In genomic region chr5:72844776-72845495, GRCm38 (mm10) we compare ENCODE assay signal across 24 mouse cellular contexts. TPM values are rescaled to one million over a fixed set of nuclear protein-coding genes. Genes with fewer than 3 reads are reported as not detected.
DNase-seq lines count a peak whose midpoint lies in the region; ATAC-seq and TF ChIP-seq lines count a peak whose summit lies in the region.
"Had no signal": no experiment of that assay in that cellular context is flagged by ENCODE, and none has a peak within 500 bp of the region (broad histone marks: within the 10 kb centered on the region; RNA-seq: fewer than 3 reads in every experiment).

No protein-coding gene starts in this region.

- 60% methylated on average over 7 of the region's 7 CpGs for WGBS in heart, embryonic 16.5 days
- 40% methylated on average over 7 of the region's 7 CpGs for WGBS in lung, embryonic 16.5 days
- 45% methylated on average over 7 of the region's 7 CpGs for WGBS in intestine, embryonic 15.5 days

- no peak for DNase-seq in heart, postnatal 14 days
- DNase-seq in lung, postnatal 10 days, result no peak
- DNase-seq in CH12.LX (ENCODE audit: extremely low read depth), result no peak
- no peak for DNase-seq in gastrocnemius, postnatal 10 days
- no peak for DNase-seq in Muller cell, postnatal 12 days (ENCODE audit: inconsistent ontology term)
- DNase-seq: adrenal gland, postnatal 14 days; cerebellum, adult 2 months; cerebellum, postnatal 25 days; gastrocnemius, postnatal 14 days; kidney, adult 2 months; kidney, postnatal 25 days; layer of hippocampus, postnatal 36 days; lung, adult 18-20 months had no signal

- no peak for TF ChIP-seq CTCF in CH12.LX (conservative IDR thresholded peaks at IDR 0.05 in 1 of 2, IDR thresholded peaks at IDR 0.05 in 1 of 2; ENCODE audit: low read depth in 2 of 2, low read length in 2 of 2)

- no peak; the same call in 1 of the 2 replicates for TF ChIP-seq RAD21 in CH12.LX (IDR thresholded peaks at IDR 0.05; ENCODE audit: low read depth, low read length)

- H3K27ac ChIP-seq in heart, embryonic 16.5 days (ENCODE audit: low read length), result peak overlapping the region; percentile 0; the same call in 1 of the 2 replicates
- 0 out of 2 replicates have a peak overlapping the region, but pooled peaks have one; percentile 13 for H3K27ac ChIP-seq in lung, embryonic 16.5 days (ENCODE audit: low read length)
- peak overlapping the region; percentile 7; the same call in 1 of the 2 replicates for H3K27ac ChIP-seq in CH12.LX (ENCODE audit: insufficient read depth, low read depth)
- peak overlapping the region; percentile 22; the same call in 1 of the 2 replicates for H3K27ac ChIP-seq in intestine, embryonic 15.5 days
- H3K27ac ChIP-seq: embryonic facial prominence, embryonic 12.5 days; forebrain, embryonic 13.5 days; liver, embryonic 12.5 days; midbrain, embryonic 15.5 days had no signal

- no peak for TF ChIP-seq POLR2A in CH12.LX (IDR thresholded peaks at IDR 0.05; ENCODE audit: low read depth, low read length)

- peaks cover 2% of the 10 kb centered on the region; the same call in 1 of the 2 replicates for H3K9me3 ChIP-seq in heart, embryonic 16.5 days (replicated peaks; ENCODE audit: control insufficient read depth, low read length)
- H3K9me3 ChIP-seq in lung, embryonic 16.5 days (ENCODE audit: control insufficient read depth, low read length), result no peaks in the 10 kb centered on the region
- peaks cover 10% of the 10 kb centered on the region for H3K9me3 ChIP-seq in CH12.LX (replicated peaks; ENCODE audit: low read length)
- H3K9me3 ChIP-seq in intestine, embryonic 15.5 days, result no peaks in the 10 kb centered on the region
- H3K9me3 ChIP-seq: embryonic facial prominence, embryonic 12.5 days; liver, embryonic 12.5 days; midbrain, embryonic 15.5 days; stomach, embryonic 15.5 days had no signal

- dilution Hi-C loops in CH12.LX (cut with MboI; ENCODE audit: extremely low pct_ligation_motif_present, extremely low pct_unique_long_range_greater_than_20kb, low sequenced_read_pairs), result no loop called here

- no peaks in the 10 kb centered on the region for H3K36me3 ChIP-seq in heart, embryonic 16.5 days (ENCODE audit: control insufficient read depth, insufficient read depth)
- no peaks in the 10 kb centered on the region for H3K36me3 ChIP-seq in lung, embryonic 16.5 days (ENCODE audit: control insufficient read depth, insufficient read depth, low read length)
- peaks cover 0 to 29% of the 10 kb centered on the region in 2 experiments for H3K36me3 ChIP-seq in CH12.LX (replicated peaks in 1 of 2; ENCODE audit: control insufficient read depth in 1 of 2, insufficient read depth in 1 of 2, low read length in 1 of 2)
- 0 out of 2 replicates have a peak, but pooled peaks cover 3% of the 10 kb centered on the region for H3K36me3 ChIP-seq in intestine, embryonic 15.5 days
- H3K36me3 ChIP-seq: embryonic facial prominence, embryonic 12.5 days; liver, embryonic 12.5 days; midbrain, embryonic 15.5 days; neural tube, embryonic 13.5 days; stomach, embryonic 15.5 days had no signal

- H3K9ac ChIP-seq in heart, embryonic 16.5 days (ENCODE audit: low read length), result no peak overlapping the region
- no peak overlapping the region for H3K9ac ChIP-seq in lung, embryonic 16.5 days (ENCODE audit: low read length)
- H3K9ac ChIP-seq in CH12.LX (ENCODE audit: insufficient read depth, low read depth), result no peak overlapping the region
- H3K9ac ChIP-seq in intestine, embryonic 15.5 days, result no peak overlapping the region
- H3K9ac ChIP-seq: embryonic facial prominence, embryonic 12.5 days; forebrain, embryonic 13.5 days; liver, embryonic 12.5 days; midbrain, embryonic 15.5 days; neural tube, embryonic 13.5 days; stomach, embryonic 15.5 days had no signal

- no peak for TF ChIP-seq EP300 in CH12.LX (IDR thresholded peaks at IDR 0.05; ENCODE audit: low read length)

- no peak for ATAC-seq in heart, embryonic 16.5 days (replicated peaks; ENCODE audit: extremely low read depth, insufficient read depth, low FRiP score)
- no peak; the same call in 1 of the 2 replicates for ATAC-seq in lung, embryonic 16.5 days (ENCODE audit: low read depth)
- ATAC-seq in intestine, embryonic 15.5 days, result 0 out of 2 replicates have a peak, but pooled peaks have one; percentile 29
- ATAC-seq: liver, embryonic 12.5 days; midbrain, embryonic 15.5 days had no signal

- H3K79me2 ChIP-seq in CH12.LX (replicated peaks; ENCODE audit: control insufficient read depth, extremely low read depth, insufficient read depth, poor library complexity, severe bottlenecking), result no peaks in the 10 kb centered on the region; the same call in none of the 2 replicates

- no peak overlapping the region for H3K4me3 ChIP-seq in heart, embryonic 16.5 days (ENCODE audit: low read length)
- no peak overlapping the region for H3K4me3 ChIP-seq in lung, embryonic 16.5 days (ENCODE audit: low read length)
- no peak overlapping the region for H3K4me3 ChIP-seq in CH12.LX (replicated peaks in 1 of 3; ENCODE audit: low read depth in 2 of 3, low read length in 2 of 3, poor library complexity in 1 of 3)
- H3K4me3 ChIP-seq in intestine, embryonic 15.5 days (replicated peaks), result no peak overlapping the region
- H3K4me3 ChIP-seq: embryonic facial prominence, embryonic 12.5 days; erythroblast, embryonic 14.5 days; forebrain, embryonic 13.5 days; liver, embryonic 12.5 days; midbrain, embryonic 15.5 days; myocyte; neural tube, embryonic 13.5 days; stomach, embryonic 15.5 days had no signal

- no peaks in the 10 kb centered on the region for H3K27me3 ChIP-seq in heart, embryonic 16.5 days (ENCODE audit: control insufficient read depth, insufficient read depth, low read length)
- H3K27me3 ChIP-seq in lung, embryonic 16.5 days (ENCODE audit: control insufficient read depth, insufficient read depth, low read depth, low read length), result no peaks in the 10 kb centered on the region
- H3K27me3 ChIP-seq in CH12.LX (replicated peaks), result no peaks in the 10 kb centered on the region
- H3K27me3 ChIP-seq in intestine, embryonic 15.5 days (replicated peaks), result no peaks in the 10 kb centered on the region
- H3K27me3 ChIP-seq: embryonic facial prominence, embryonic 12.5 days; forebrain, embryonic 13.5 days; liver, embryonic 12.5 days; midbrain, embryonic 15.5 days; neural tube, embryonic 13.5 days; stomach, embryonic 15.5 days had no signal

- H3K4me2 ChIP-seq in heart, embryonic 16.5 days (ENCODE audit: low read depth, low read length), result no peak overlapping the region
- H3K4me2 ChIP-seq in lung, embryonic 16.5 days (ENCODE audit: low read depth, low read length), result no peak overlapping the region
- peak overlapping the region; percentile 57 for H3K4me2 ChIP-seq in CH12.LX (ENCODE audit: insufficient read depth, low read depth, poor library complexity, severe bottlenecking)
- no peak overlapping the region for H3K4me2 ChIP-seq in intestine, embryonic 15.5 days (replicated peaks)
- H3K4me2 ChIP-seq: embryonic facial prominence, embryonic 12.5 days; forebrain, embryonic 13.5 days; liver, embryonic 12.5 days; midbrain, embryonic 15.5 days; neural tube, embryonic 13.5 days; stomach, embryonic 15.5 days had no signal

- intact Hi-C loops in heart, postnatal 14 days (cut with DNase I), result no loop called here

- in situ Hi-C loops in CH12.LX (cut with MboI; ENCODE audit: low pct_ligation_motif_present, low pct_unique_long_range_greater_than_20kb, low sequenced_read_pairs), result no loop called here

- peaks cover 32% of the 10 kb centered on the region for H3K4me1 ChIP-seq in heart, embryonic 16.5 days (ENCODE audit: control insufficient read depth, insufficient read depth, low read length)
- H3K4me1 ChIP-seq in lung, embryonic 16.5 days (replicated peaks; ENCODE audit: control insufficient read depth, insufficient read depth, low read length), result peaks cover 5% of the 10 kb centered on the region; the same call in 1 of the 2 replicates
- H3K4me1 ChIP-seq in CH12.LX (ENCODE audit: control insufficient read depth in 1 of 2, insufficient read depth in 2 of 2), result peaks cover 31 to 65% of the 10 kb centered on the region in 2 experiments
- peaks cover 11% of the 10 kb centered on the region; the same call in 1 of the 2 replicates for H3K4me1 ChIP-seq in intestine, embryonic 15.5 days (replicated peaks)
- H3K4me1 ChIP-seq: forebrain, embryonic 13.5 days; midbrain, embryonic 15.5 days had no signal

TF ChIP-seq in CH12.LX, 34 proteins besides CTCF, POLR2A, EP300 and RAD21:
- TF ChIP-seq ZNF384 (IDR thresholded peaks at IDR 0.05; ENCODE audit: low read depth, low read length) (no peak), USF2 (conservative IDR thresholded peaks at IDR 0.05; ENCODE audit: low read depth, low read length) (no peak), CHD2 (IDR thresholded peaks at IDR 0.05; ENCODE audit: low read length) (no peak), MEF2A (IDR thresholded peaks at IDR 0.05; ENCODE audit: borderline replicate concordance, low read depth, low read length) (no peak), ZKSCAN1 (IDR thresholded peaks at IDR 0.05; ENCODE audit: borderline replicate concordance, low read depth, low read length) (no peak), JUND (conservative IDR thresholded peaks at IDR 0.05; ENCODE audit: low read depth, low read length) (no peak), SMC3 (IDR thresholded peaks at IDR 0.05; ENCODE audit: low read depth, low read length) (no peak), NRF1 (IDR thresholded peaks at IDR 0.05; ENCODE audit: low read depth, low read length) (no peak), MYC (IDR thresholded peaks at IDR 0.05; ENCODE audit: low read depth, low read length) (no peak), USF1 (IDR thresholded peaks at IDR 0.05; ENCODE audit: low read depth, low read length) (no peak), E2F4 (IDR thresholded peaks at IDR 0.05; ENCODE audit: insufficient replicate concordance, low read depth, low read length) (no peak), BHLHE40 (IDR thresholded peaks at IDR 0.05; ENCODE audit: low read depth, low read length) (no peak), RCOR1 (conservative IDR thresholded peaks at IDR 0.05; ENCODE audit: low read depth, low read length) (no peak), UBTF (IDR thresholded peaks at IDR 0.05; ENCODE audit: low read depth, low read length) (no peak), NELFE (IDR thresholded peaks at IDR 0.05; ENCODE audit: low read depth, low read length) (no peak), PAX5 (IDR thresholded peaks at IDR 0.05; ENCODE audit: low read length) (no peak), HCFC1 (IDR thresholded peaks at IDR 0.05; ENCODE audit: low read depth, low read length) (no peak)

RNA-seq across cellular contexts. Expression of gene Tec, which starts 23.3 kb away (rescaled TPM):
- polyA plus RNA-seq in heart, embryonic 16.5 days (2015; fragmentation: Nextera tagmentation; extraction: Ambion mirVana), result 17.9 and 23.0 TPM in 2 replicates
- total RNA-seq in heart, postnatal 14 days (2021), result 10 to 100 TPM; 11.0 to 11.9 TPM
- 4.0 and 4.1 TPM in 2 replicates for polyA plus RNA-seq in lung, embryonic 16.5 days (2015; fragmentation: Nextera tagmentation; extraction: Ambion mirVana)
- 7.9 and 11.4 TPM in 2 replicates for total RNA-seq in CH12.LX (2012; rRNA removed)
- total RNA-seq in CH12.LX (2014; rRNA removed), result 20.1 and 21.5 TPM in 2 replicates
- polyA plus RNA-seq in CH12.LX (2012; ENCODE audit: insufficient read length, low read depth), result 25.6 and 25.9 TPM in 2 replicates
- polyA plus RNA-seq in intestine, embryonic 15.5 days (2015; fragmentation: Nextera tagmentation; extraction: Ambion mirVana), result 12.8 and 13.0 TPM in 2 replicates
- total RNA-seq in gastrocnemius, postnatal 10 days (2021), result 1 to 10 TPM; 2.3 to 4.3 TPM
- polyA plus RNA-seq: erythroblast, embryonic 14.5 days had no signal
